Mouse (Mus musculus) heart, postnatal 0 days (tissue): ENCODE results near the gene Pabpc1l.

Source experiments
- CTCF ChIP-seq: IDR thresholded peaks from 2 replicates; pipeline ENCODE4 v1.5.1; 2016; ENCODE audit warnings: antibody characterized with exemption, control low read depth, low read depth
- EP300 ChIP-seq: IDR thresholded peaks from 2 replicates; pipeline ENCODE4 v1.6.1; 2016; ENCODE audit warnings: antibody characterized with exemption, low read depth

DNA sequence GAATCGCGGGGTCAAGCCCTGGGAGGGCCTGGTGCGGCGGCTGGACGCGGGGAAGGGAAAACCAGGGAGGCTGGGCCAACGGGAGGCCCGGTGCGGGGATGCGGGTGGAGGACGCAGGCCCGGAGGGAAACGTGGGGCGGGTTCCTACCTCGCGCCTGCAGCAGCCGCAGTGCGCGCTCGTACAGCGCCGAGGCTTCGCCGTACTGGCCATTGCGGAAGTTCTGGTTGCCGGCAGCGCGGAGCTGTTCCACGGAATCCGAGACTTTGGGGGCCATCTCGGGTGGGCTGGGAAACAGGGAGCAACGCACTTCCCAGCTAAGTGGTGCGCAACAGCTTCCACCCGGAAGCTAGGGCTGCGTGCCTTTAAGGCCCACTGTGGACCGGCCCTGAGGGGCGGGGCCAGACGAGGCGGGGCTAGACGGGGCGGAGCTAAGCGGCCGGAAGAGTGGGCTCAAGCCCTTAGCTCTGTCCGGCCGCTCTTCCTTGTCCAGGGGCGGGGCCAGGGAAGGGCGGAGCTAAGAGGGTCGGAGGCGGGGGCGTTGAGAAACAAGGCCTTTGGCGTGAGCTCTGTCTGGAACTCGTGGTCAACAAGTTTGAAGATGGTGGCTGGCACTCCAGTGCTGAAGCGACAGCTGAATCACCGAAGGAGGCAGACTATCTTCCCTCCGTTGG lies 45.7 kb downstream of the Pabpc1l start, which contains the start of gene Tomm34:
- TF ChIP-seq CTCF (no peak), EP300 (no peak)
